Mouse (Mus musculus) E14TG2a.4 (cell line): ENCODE data around the gene Slc35e3.

Experiments
- H3K27me3 ChIP-seq: 2 replicates; pipeline ENCODE4 v1.6.1; 2014; ENCODE audit warnings: low read length, control low read depth; ENCODE audit not compliant: insufficient read depth
- H3K36me3 ChIP-seq: 2 replicates; pipeline ENCODE4 v1.6.1; 2014; ENCODE audit warnings: low read length, control low read depth; ENCODE audit not compliant: insufficient read depth
- H3K4me1 ChIP-seq: replicated peaks from 2 replicates; pipeline ENCODE4 v1.6.1; 2014; ENCODE audit warnings: low read depth, low read length, control low read depth
- H3K4me3 ChIP-seq: replicated peaks from 2 replicates; pipeline ENCODE4 v1.5.1; 2014; ENCODE audit warnings: mild to moderate bottlenecking, low read length
- H3K9me3 ChIP-seq: 2 replicates; pipeline ENCODE4 v1.6.1; 2014; ENCODE audit warnings: low read length, control low read depth
- CTCF ChIP-seq: conservative IDR thresholded peaks from 2 replicates; pipeline ENCODE4 v1.5.1; 2014; ENCODE audit warnings: low read length
- NANOG ChIP-seq: IDR thresholded peaks from 2 replicates; pipeline ENCODE4 v1.6.1; 2014; ENCODE audit warnings: borderline replicate concordance, low read length, mixed read lengths
- POU5F1 ChIP-seq: IDR thresholded peaks from 2 replicates; pipeline ENCODE4 v1.6.1; 2014; ENCODE audit warnings: low read length, borderline replicate concordance

The Slc35e3 gene

DNA sequence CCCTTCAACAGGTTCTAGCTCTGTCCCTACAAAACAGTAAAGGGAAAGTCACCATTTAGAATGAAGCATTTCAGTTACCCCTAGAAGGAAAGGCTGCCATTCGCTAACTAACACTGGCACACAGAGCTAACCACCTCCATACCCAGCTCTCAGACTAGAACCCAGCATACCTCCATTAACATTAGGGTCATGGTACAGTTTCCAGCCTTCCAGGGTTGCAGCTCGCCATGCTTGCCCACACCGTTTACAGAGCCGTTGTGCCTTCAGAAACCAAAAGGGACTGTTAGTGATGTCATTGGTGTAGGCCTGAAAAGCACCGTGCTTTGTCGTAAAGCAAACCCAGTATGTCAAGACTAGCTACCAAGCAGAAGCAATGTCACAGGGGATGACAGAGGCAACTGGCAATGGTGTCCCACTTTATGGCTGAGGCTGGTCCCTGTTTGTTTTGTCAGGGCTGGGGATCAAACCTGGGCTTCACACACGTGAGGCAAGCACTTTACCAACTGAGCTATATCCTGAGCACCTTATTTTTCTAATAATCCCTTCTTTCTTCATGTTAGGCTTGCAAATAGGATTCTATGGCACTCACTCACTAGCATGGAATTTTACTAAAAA lies 27.0 kb upstream of the Slc35e3 start:
- TF ChIP-seq POU5F1 (no peak), NANOG (no peak), CTCF (no peak)
- H3K9me3 ChIP-seq: no peaks in the 10 kb centered on the region
- H3K4me3 ChIP-seq: no peak overlapping the region
- H3K27me3 ChIP-seq: no peaks in the 10 kb centered on the region
- H3K36me3 ChIP-seq: peaks cover 95% of the 10 kb centered on the region
- H3K4me1 ChIP-seq: peaks cover 15% of the 10 kb centered on the region

DNA sequence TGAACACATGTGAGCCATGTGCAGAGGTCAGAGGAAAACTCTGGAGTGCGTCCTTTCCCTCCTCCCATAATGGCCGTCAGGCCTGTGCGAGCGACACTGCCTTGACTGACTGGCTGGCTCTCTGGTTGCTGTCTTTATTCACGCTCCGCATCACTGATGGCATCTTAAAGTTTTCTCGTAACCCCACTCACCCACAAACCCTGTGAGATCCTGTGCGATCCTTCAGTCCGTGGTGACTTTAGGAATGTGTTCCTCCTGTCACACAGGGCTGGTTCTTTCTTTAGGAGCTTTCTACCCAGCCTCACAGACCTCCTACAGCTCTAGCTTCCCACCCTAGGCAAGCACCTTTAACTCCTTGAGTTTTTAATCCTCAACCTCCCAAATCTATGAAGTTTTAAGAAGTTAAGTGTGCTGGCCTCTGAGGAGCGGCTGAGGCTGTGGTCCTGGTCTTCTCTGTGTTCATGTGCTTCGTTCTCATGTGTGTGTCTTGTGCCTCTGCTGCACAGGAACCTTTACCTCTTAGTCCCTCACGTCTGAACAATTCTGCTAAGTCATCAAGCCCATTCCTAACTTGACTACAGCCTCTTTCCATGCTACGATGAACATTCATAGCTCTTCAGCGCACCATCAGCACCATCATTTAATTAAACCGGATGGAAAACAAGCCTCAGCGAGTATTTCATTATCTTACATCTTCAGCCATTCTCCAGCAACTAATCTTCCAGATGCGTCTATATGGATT lies 26.4 kb upstream of the Slc35e3 start:
- H3K4me1 ChIP-seq: peaks cover 18% of the 10 kb centered on the region
- H3K4me3 ChIP-seq: no peak overlapping the region
- TF ChIP-seq POU5F1 (no peak), CTCF (no peak), NANOG (no peak)
- H3K9me3 ChIP-seq: no peaks in the 10 kb centered on the region
- H3K27me3 ChIP-seq: no peaks in the 10 kb centered on the region
- H3K36me3 ChIP-seq: peaks cover 95% of the 10 kb centered on the region

DNA sequence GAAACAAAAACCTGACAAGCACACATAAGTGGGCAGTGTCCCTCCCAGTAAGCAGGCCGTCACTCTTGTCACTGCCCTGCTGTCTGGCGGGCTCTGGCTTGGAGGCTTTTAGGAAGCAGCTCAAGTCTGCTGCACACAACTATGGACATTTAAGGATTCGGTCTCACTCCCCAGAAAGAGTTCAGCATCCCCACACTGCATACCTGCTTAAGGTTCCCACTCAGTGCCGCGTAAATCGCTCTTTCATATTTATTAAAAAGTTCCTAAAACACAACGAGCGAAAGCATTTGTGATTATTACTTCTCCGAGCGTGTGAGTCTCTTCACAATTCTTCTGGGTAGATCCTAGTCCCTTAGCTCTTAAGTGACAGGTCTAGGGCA lies 25.0 kb upstream of the Slc35e3 start:
- no peaks in the 10 kb centered on the region for H3K27me3 ChIP-seq
- H3K4me3 ChIP-seq: no peak overlapping the region
- no peaks in the 10 kb centered on the region for H3K9me3 ChIP-seq
- H3K36me3 ChIP-seq: peaks cover 96% of the 10 kb centered on the region
- TF ChIP-seq NANOG (no peak), CTCF (no peak), POU5F1 (no peak)
- H3K4me1 ChIP-seq: peaks cover 9% of the 10 kb centered on the region

DNA sequence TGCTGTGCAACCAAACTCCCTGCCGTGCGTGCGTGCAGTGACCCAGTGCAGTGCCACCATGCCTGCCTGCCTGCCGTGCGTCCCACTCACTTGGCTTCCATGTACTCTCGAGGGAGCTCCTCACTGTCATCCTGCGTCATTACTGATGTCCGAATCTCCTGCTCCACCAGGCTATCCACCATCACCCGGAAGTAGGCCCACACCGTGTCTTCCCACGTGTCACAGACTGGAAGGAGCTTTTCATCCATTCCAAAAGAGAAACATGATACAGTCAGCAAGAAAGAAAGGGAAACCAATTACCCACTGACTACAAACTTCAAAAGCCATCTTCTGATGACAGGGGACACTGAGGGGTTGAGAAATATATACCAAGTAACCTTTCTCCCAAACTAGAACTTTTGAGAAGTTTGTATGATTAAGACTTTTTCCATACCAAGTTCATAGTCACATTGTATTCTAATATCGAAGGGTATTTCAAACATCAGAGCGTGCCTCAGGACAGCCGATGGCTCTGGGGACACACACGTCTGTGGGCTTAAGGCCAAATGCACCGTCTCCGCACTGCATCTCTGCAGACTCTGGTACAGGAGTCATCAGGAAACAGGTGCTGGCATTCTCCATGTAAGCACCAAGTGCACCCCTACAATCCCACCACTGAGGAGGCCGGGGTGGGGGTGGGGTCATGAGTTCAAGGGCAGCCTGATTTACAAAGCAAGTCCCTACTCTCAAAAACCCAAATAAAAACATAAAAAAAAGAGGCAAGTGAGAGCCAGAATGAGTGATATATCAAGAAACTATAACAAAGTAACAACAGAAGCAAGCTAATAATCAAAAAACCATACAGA lies 24.3 kb upstream of the Slc35e3 start:
- Histone ChIP-seq H3K36me3 (peaks cover 96% of the 10 kb centered on the region), H3K27me3 (no peaks in the 10 kb centered on the region), H3K9me3 (no peaks in the 10 kb centered on the region)

DNA sequence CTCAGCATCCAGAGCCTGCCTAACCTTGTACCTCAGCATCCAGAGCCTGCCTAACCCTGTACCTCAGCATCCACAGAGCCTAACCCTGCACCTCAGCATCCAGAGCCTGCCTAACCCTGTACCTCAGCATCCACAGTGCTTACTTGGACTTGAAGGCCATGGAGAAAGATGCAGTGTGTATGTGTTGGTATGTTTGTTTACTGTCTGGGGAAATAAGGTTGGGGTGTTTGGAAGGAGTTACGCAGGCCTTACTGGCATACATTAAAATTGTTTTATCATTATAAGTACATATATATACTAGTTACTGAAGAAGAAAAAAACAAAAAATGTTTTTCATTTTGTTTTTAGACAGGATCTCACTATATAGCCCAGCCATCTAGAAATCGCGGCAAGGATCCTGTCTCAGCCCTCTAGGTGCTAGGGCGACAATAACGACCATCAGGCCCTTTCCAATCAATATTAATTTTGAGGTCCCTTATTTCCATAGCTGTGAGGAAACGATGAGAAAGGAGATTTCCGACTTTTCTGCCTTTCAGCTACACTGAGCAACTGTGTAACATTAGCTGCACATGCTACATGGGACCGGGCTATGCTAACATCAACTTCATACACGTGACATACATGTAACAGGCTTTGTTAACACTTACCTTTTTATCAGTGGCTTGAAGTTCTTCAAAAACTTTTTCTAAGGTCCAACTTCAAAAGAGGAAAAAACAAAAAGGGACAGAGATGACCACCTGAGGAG lies 23.5 kb upstream of the Slc35e3 start:
- H3K4me3 ChIP-seq: no peak overlapping the region
- peaks cover 96% of the 10 kb centered on the region for H3K36me3 ChIP-seq
- no peaks in the 10 kb centered on the region for H3K9me3 ChIP-seq
- H3K4me1 ChIP-seq: peaks cover 10% of the 10 kb centered on the region
- TF ChIP-seq CTCF (no peak), NANOG (no peak), POU5F1 (no peak)
- no peaks in the 10 kb centered on the region for H3K27me3 ChIP-seq

More for the DNA sequence above, 24.3 kb upstream of the Slc35e3 start:
- no peak overlapping the region for H3K4me3 ChIP-seq
- peaks cover 9% of the 10 kb centered on the region for H3K4me1 ChIP-seq
- no peak for TF ChIP-seq NANOG
- TF ChIP-seq CTCF: no peak
- TF ChIP-seq POU5F1: no peak

DNA sequence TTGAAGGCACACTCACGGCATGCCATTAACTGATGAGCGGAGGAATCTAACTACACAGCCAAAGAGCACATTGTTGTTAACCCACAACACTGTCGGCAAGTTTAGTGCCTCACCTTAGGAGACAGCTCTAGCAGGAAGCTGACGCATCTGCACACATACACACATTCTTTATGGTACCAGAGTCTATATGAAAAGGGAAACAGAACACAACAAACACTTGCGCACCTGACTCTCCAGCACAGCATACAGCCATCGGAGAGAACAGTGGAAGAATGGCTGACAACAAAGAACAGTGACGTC lies 21.9 kb upstream of the Slc35e3 start:
- no peaks in the 10 kb centered on the region for H3K9me3 ChIP-seq
- no peak for TF ChIP-seq NANOG
- no peak for TF ChIP-seq CTCF
- TF ChIP-seq POU5F1: no peak

DNA sequence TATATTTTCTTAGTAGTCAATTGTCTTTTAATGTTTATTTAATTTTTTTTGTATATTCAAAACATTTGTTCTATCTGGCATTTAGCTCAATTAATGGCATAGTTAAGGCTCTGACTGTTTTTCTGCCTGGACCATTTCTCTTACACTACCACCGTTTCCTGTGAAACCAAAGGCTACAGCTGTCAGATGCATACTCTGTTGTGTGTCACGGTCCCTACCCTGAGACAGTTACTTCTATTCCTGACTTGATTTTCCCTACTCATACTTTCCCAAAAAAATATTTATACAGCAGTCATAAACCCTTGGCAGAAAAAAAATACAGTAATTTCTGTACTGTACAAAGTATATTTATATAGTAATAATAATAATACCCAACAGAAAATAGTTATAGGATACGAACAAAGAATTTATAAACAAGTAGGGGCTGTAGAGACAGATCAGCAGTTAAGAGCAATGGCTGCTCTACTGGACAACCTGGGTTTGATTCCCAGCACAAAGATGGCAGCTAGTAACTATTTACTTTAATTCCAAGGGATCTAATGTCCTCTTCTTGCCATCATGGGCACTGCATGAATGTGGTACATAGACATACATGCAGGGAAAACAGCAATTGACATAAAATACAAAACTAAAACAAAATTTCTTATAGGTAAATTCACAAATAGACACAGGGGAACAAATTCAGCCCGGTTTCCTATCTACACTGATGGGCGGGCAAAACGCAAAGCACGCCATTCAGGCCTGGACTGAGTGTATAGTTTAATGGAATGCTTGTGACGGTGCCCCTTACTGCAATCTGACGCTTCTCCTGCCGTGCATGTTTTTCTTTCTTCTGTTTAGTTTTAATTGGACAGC lies 21.3 kb upstream of the Slc35e3 start:
- Histone ChIP-seq H3K4me3 (no peak overlapping the region), H3K9me3 (no peaks in the 10 kb centered on the region), H3K4me1 (peaks cover 10% of the 10 kb centered on the region), H3K27me3 (no peaks in the 10 kb centered on the region), H3K36me3 (peaks cover 94% of the 10 kb centered on the region)
- TF ChIP-seq POU5F1 (no peak), NANOG (no peak), CTCF (no peak)

More for the DNA sequence above, 21.9 kb upstream of the Slc35e3 start:
- Histone ChIP-seq H3K4me3 (no peak overlapping the region), H3K27me3 (no peaks in the 10 kb centered on the region), H3K36me3 (peaks cover 94% of the 10 kb centered on the region), H3K4me1 (peaks cover 10% of the 10 kb centered on the region)

DNA sequence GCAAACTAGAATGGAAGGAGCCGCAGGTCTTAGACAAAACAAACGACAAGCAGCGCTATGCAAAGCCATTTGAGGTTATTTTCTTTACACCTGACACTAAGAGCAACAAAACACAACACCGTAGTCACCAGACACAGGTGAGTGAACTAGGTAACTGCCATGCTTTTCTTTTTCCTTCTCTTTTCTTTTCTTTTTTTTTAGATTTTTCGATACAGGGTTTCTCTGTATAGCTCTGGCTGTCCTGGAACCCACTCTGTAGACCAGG lies 20.7 kb upstream of the Slc35e3 start:
- H3K4me1 ChIP-seq: peaks cover 10% of the 10 kb centered on the region
- no peak for TF ChIP-seq POU5F1
- TF ChIP-seq CTCF: no peak
- no peak for TF ChIP-seq NANOG
- no peak overlapping the region for H3K4me3 ChIP-seq
- H3K36me3 ChIP-seq: peaks cover 95% of the 10 kb centered on the region
- H3K27me3 ChIP-seq: no peaks in the 10 kb centered on the region
- no peaks in the 10 kb centered on the region for H3K9me3 ChIP-seq
